Mouse (Mus musculus): Measurements from ENCODE around the gene Scn4b.

- TF ChIP-seq GATA1 (IDR thresholded peaks at IDR 0.05; ENCODE audit: borderline replicate concordance, low read length) (no peak), FLI1 (IDR thresholded peaks at IDR 0.05; ENCODE audit: low read length) (no peak)
Measured at GRCm38 (mm10) chr9:45170150-45170549, 32.0 kb downstream of the Scn4b start.

Data from megakaryocyte, embryonic 14.5 days (primary cell).